Mouse (Mus musculus) brain, embryonic 14.5 days (tissue): ENCODE data around the gene Calcb.

Experiments used
- CTCF ChIP-seq: fragments of 200-500 bp; IDR thresholded peaks from 2 replicates; pipeline ENCODE4 v1.5.1; 2012; ENCODE audit warnings: inconsistent platforms, mild to moderate bottlenecking, moderate library complexity, borderline replicate concordance; ENCODE audit not compliant: insufficient read depth, insufficient read length; ENCODE audit errors: extremely low read depth
- POLR2A ChIP-seq: fragments of 200-500 bp; IDR thresholded peaks from 2 replicates; pipeline ENCODE4 v1.6.1; 2012; ENCODE audit warnings: mild to moderate bottlenecking, inconsistent platforms, borderline replicate concordance; ENCODE audit not compliant: poor library complexity, insufficient read depth, insufficient read length, severe bottlenecking; ENCODE audit errors: extremely low read depth

DNA sequence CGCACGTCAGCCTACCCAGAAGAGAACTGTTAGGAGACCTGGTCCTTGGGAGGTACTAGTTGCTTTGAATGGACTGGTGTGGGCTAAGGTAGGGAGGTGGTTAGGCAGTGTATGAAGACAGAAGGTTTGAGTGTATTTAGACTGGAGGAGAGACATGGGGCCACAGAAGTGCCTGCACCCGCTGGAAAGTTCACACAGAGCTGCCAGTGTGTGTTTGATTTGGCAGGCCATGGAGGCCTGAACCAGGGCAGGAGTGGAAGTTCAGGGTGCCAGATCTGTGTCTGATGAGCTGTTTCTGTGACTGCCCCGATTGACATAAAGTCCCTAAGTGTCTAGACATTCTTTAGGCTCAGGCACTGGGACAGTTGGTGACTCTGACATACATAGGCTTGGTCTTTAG lies 50.6 kb downstream of the Calcb start:
- TF ChIP-seq POLR2A (no peak), CTCF (no peak)
